24 mouse cellular contexts compared by ENCODE assay signal in genomic region chr2:49937621-49938020, GRCm38 (mm10).
A peak's percentile ranks its signal among the peaks of the same experiment; 100 is the strongest.
DNase-seq lines count a peak whose midpoint lies in the region; ATAC-seq and TF ChIP-seq lines count a peak whose summit lies in the region.
"Had no signal": no experiment of that assay in that cellular context is flagged by ENCODE, and none has a peak within 500 bp of the region (broad histone marks: within the 10 kb centered on the region; RNA-seq: fewer than 3 reads in every experiment).

No protein-coding gene starts in this region.

- no peak for ATAC-seq in heart, embryonic 14.5 days (ENCODE audit: insufficient number of reproducible peaks, insufficient read depth, low FRiP score, low read depth)
- ATAC-seq in limb, embryonic 11.5 days (ENCODE audit: insufficient number of reproducible peaks, low FRiP score, low TSS enrichment, low read depth): no peak
- ATAC-seq in midbrain, embryonic 13.5 days: no peak
- ATAC-seq: forebrain, embryonic 15.5 days; intestine, postnatal 0 days; liver, embryonic 12.5 days; liver, postnatal 0 days had no signal

- no peaks in the 10 kb centered on the region for H3K9me3 ChIP-seq in heart, embryonic 14.5 days (ENCODE audit: control insufficient read depth, low read length)
- H3K9me3 ChIP-seq in limb, embryonic 11.5 days (ENCODE audit: control insufficient read depth, low read length): no peaks in the 10 kb centered on the region
- no peaks in the 10 kb centered on the region for H3K9me3 ChIP-seq in limb, embryonic 10.5 days (replicated peaks)
- no peaks in the 10 kb centered on the region for H3K9me3 ChIP-seq in midbrain, embryonic 13.5 days
- H3K9me3 ChIP-seq: embryonic facial prominence, embryonic 12.5 days; forebrain, embryonic 15.5 days; liver, embryonic 12.5 days had no signal

- no peak for DNase-seq in heart, adult 8-10 months (ENCODE audit: low spot score)
- DNase-seq in limb, embryonic 11.5 days (ENCODE audit: low spot score): peak; percentile 39
- DNase-seq in limb, embryonic 10.5 days (ENCODE audit: low spot score): no peak
- peak; percentile 56 for DNase-seq in brain, embryonic 14.5 days (ENCODE audit: low read depth)
- no peak for DNase-seq in layer of hippocampus, adult 9-10 months (ENCODE audit: low spot score)
- DNase-seq: adrenal gland, postnatal 10 days; B cell, adult 2 months; cerebellum, adult 11 months; cerebellum, adult 9-10 months; embryo, embryonic 11 days; kidney, adult 9 months; kidney, postnatal 10 days; liver, postnatal 0 days; lung, postnatal 10 days; midbrain, embryonic 14.5 days; thymus, postnatal 4 days had no signal

- H3K36me3 ChIP-seq in heart, embryonic 14.5 days (ENCODE audit: control insufficient read depth, insufficient read depth, low read length): no peaks in the 10 kb centered on the region
- H3K36me3 ChIP-seq in limb, embryonic 11.5 days (ENCODE audit: control insufficient read depth, insufficient read depth, low read length): no peaks in the 10 kb centered on the region
- H3K36me3 ChIP-seq in limb, embryonic 10.5 days: no peaks in the 10 kb centered on the region
- no peaks in the 10 kb centered on the region for H3K36me3 ChIP-seq in midbrain, embryonic 13.5 days
- H3K36me3 ChIP-seq: embryonic facial prominence, embryonic 12.5 days; forebrain, embryonic 15.5 days; liver, embryonic 12.5 days had no signal

- TF ChIP-seq POLR2A in brain, embryonic 14.5 days (IDR thresholded peaks at IDR 0.05; ENCODE audit: borderline replicate concordance, extremely low read depth, insufficient read depth, insufficient read length, poor library complexity, severe bottlenecking): no peak

- no peak for TF ChIP-seq CTCF in brain, embryonic 14.5 days (IDR thresholded peaks at IDR 0.05; ENCODE audit: borderline replicate concordance, extremely low read depth, insufficient read depth, insufficient read length)

- no peak overlapping the region for H3K27ac ChIP-seq in heart, embryonic 14.5 days (replicated peaks in 1 of 2; ENCODE audit: control insufficient read depth in 1 of 2, insufficient read depth in 1 of 2, low read depth in 2 of 2, low read length in 2 of 2)
- no peak overlapping the region for H3K27ac ChIP-seq in limb, embryonic 11.5 days (replicated peaks; ENCODE audit: low read depth, low read length)
- H3K27ac ChIP-seq in limb, embryonic 10.5 days: no peak overlapping the region
- no peak overlapping the region for H3K27ac ChIP-seq in midbrain, embryonic 13.5 days
- H3K27ac ChIP-seq: embryonic facial prominence, embryonic 12.5 days; forebrain, embryonic 15.5 days; hindbrain, embryonic 14.5 days; liver, embryonic 12.5 days; macrophage had no signal

- H3K9ac ChIP-seq in heart, embryonic 14.5 days (ENCODE audit: low read length): no peak overlapping the region
- H3K9ac ChIP-seq in limb, embryonic 11.5 days (ENCODE audit: low read length): no peak overlapping the region
- no peak overlapping the region for H3K9ac ChIP-seq in midbrain, embryonic 13.5 days (replicated peaks)
- H3K9ac ChIP-seq: embryonic facial prominence, embryonic 12.5 days; forebrain, embryonic 15.5 days; hindbrain, embryonic 14.5 days; liver, embryonic 12.5 days; liver, postnatal 0 days had no signal

- WGBS in heart, embryonic 14.5 days: 49% methylated on average over 13 of the region's 13 CpGs
- WGBS in limb, embryonic 11.5 days: 64% methylated on average over 13 of the region's 13 CpGs
- WGBS in limb, embryonic 10.5 days: 83% methylated on average over 13 of the region's 13 CpGs
- 81% methylated on average over 13 of the region's 13 CpGs for WGBS in midbrain, embryonic 13.5 days

- no peak overlapping the region for H3K4me3 ChIP-seq in heart, embryonic 14.5 days (ENCODE audit: control insufficient read depth in 1 of 2, insufficient read depth in 1 of 2, low read depth in 1 of 2, low read length in 2 of 2)
- H3K4me3 ChIP-seq in limb, embryonic 11.5 days (ENCODE audit: low read depth, low read length): no peak overlapping the region
- no peak overlapping the region for H3K4me3 ChIP-seq in limb, embryonic 10.5 days
- H3K4me3 ChIP-seq in midbrain, embryonic 13.5 days (replicated peaks): no peak overlapping the region
- H3K4me3 ChIP-seq: embryonic facial prominence, embryonic 12.5 days; forebrain, embryonic 15.5 days; liver, embryonic 12.5 days had no signal

- no peaks in the 10 kb centered on the region for H3K27me3 ChIP-seq in heart, embryonic 14.5 days (ENCODE audit: control insufficient read depth, insufficient read depth, low read length)
- no peaks in the 10 kb centered on the region for H3K27me3 ChIP-seq in limb, embryonic 11.5 days (ENCODE audit: control insufficient read depth, insufficient read depth, low read length)
- H3K27me3 ChIP-seq in limb, embryonic 10.5 days (ENCODE audit: low read depth, poor library complexity, severe bottlenecking): no peaks in the 10 kb centered on the region
- H3K27me3 ChIP-seq in midbrain, embryonic 13.5 days: no peaks in the 10 kb centered on the region
- H3K27me3 ChIP-seq: embryonic facial prominence, embryonic 12.5 days; forebrain, embryonic 15.5 days; liver, embryonic 12.5 days had no signal

- H3K4me1 ChIP-seq in heart, embryonic 14.5 days (ENCODE audit: control insufficient read depth in 2 of 2, insufficient read depth in 2 of 2, low read length in 2 of 2): peaks cover 3 to 6% of the 10 kb centered on the region in 2 experiments; a peak in 2 of 4 replicates
- H3K4me1 ChIP-seq in limb, embryonic 11.5 days (ENCODE audit: control insufficient read depth, insufficient read depth, low read length): no peaks in the 10 kb centered on the region
- H3K4me1 ChIP-seq in limb, embryonic 10.5 days: peaks cover 12% of the 10 kb centered on the region; the same call in 1 of the 2 replicates
- no peaks in the 10 kb centered on the region for H3K4me1 ChIP-seq in midbrain, embryonic 13.5 days (replicated peaks)
- H3K4me1 ChIP-seq: embryonic facial prominence, embryonic 12.5 days; forebrain, embryonic 15.5 days; liver, embryonic 12.5 days had no signal

- H3K4me2 ChIP-seq in heart, embryonic 14.5 days (ENCODE audit: low read length): peak overlapping the region; percentile 18
- H3K4me2 ChIP-seq in limb, embryonic 11.5 days (ENCODE audit: low read depth, severe bottlenecking): no peak overlapping the region
- H3K4me2 ChIP-seq in midbrain, embryonic 13.5 days (replicated peaks): no peak overlapping the region
- H3K4me2 ChIP-seq: embryonic facial prominence, embryonic 12.5 days; forebrain, embryonic 15.5 days; hindbrain, embryonic 14.5 days; liver, embryonic 12.5 days had no signal

Comparison
In these comparisons a context has a peak if more than half of its experiments do, and no peak if none do; other contexts are left out.
1. DNase-seq: peak in limb, embryonic 11.5 days (single experiment) and brain, embryonic 14.5 days (single experiment); none in heart, adult 8-10 months (single experiment), limb, embryonic 10.5 days (single experiment) and layer of hippocampus, adult 9-10 months (single experiment).